Mouse (Mus musculus) ES-E14 (cell line): Measurements from ENCODE around the gene Gm44503. TPM values are rescaled to one million over a fixed set of nuclear protein-coding genes. Genes with fewer than 3 reads are reported as not detected.

Experiments used
- DNase-seq: peaks from one replicate; pipeline ENCODE4 v3.0.0-alpha.2; 2013; ENCODE audit warnings: low read depth, low spot score
- H3K27ac ChIP-seq: 2 replicates; pipeline ENCODE4 v1.5.1; 2012; ENCODE audit warnings: low read depth, mild to moderate bottlenecking, low read length, moderate library complexity, mixed read lengths; ENCODE audit not compliant: poor library complexity, insufficient read depth, severe bottlenecking
- H3K36me3 ChIP-seq: 2 replicates; pipeline ENCODE4 v1.6.1; 2012; ENCODE audit warnings: mild to moderate bottlenecking, low read length, moderate library complexity, mixed read lengths; ENCODE audit not compliant: control insufficient read depth, poor library complexity, insufficient read depth, severe bottlenecking
- H3K4me1 ChIP-seq, 2 experiments: fragments of 150-350 bp in 1 of 2; sonication (generic) in 1 of 2; 2 replicates each; pipeline ENCODE4 v1.6.1; 2012; ENCODE audit warnings: low read length in 2 of 2, mild to moderate bottlenecking in 1 of 2, mixed read lengths in 1 of 2; ENCODE audit not compliant: control insufficient read depth in 2 of 2, insufficient read depth in 2 of 2, poor library complexity in 1 of 2
- H3K4me3 ChIP-seq, 2 experiments: fragments of 150-350 bp in 1 of 2; sonication (generic) in 1 of 2; 2 replicates each; pipeline ENCODE4 v1.5.1; 2012; ENCODE audit warnings: low read length in 2 of 2, low read depth in 1 of 2, mild to moderate bottlenecking in 1 of 2, mixed read lengths in 1 of 2; ENCODE audit not compliant: insufficient read depth in 1 of 2, poor library complexity in 1 of 2, severe bottlenecking in 1 of 2
- H3K9ac ChIP-seq: 2 replicates; pipeline ENCODE4 v1.6.1; 2012; ENCODE audit warnings: low read depth, mild to moderate bottlenecking, low read length, mixed read lengths; ENCODE audit not compliant: poor library complexity, insufficient read depth, severe bottlenecking
- H3K9me3 ChIP-seq: fragments of 150-350 bp; sonication (generic); 2 replicates; pipeline ENCODE4 v1.6.1; 2012; ENCODE audit warnings: low read depth, mild to moderate bottlenecking, low read length; ENCODE audit not compliant: control insufficient read depth, insufficient read depth
- CHD2 ChIP-seq: IDR thresholded peaks from 2 replicates; pipeline ENCODE4 v1.6.1; 2014; ENCODE audit warnings: mild to moderate bottlenecking, low read depth, low read length, inconsistent platforms
- HCFC1 ChIP-seq: IDR thresholded peaks from 2 replicates; pipeline ENCODE4 v1.6.1; 2012; ENCODE audit warnings: low read length, inconsistent platforms, borderline replicate concordance; ENCODE audit not compliant: insufficient read depth
- MAFK ChIP-seq: IDR thresholded peaks from 2 replicates; pipeline ENCODE4 v1.6.1; 2014; ENCODE audit warnings: mild to moderate bottlenecking, low read depth, low read length, inconsistent platforms; ENCODE audit not compliant: insufficient read depth
- ZC3H11A ChIP-seq: IDR thresholded peaks from 2 replicates; pipeline ENCODE4 v1.6.1; 2012; ENCODE audit warnings: low read depth, mild to moderate bottlenecking, inconsistent platforms, low read length, borderline replicate concordance
- ZNF384 ChIP-seq: IDR thresholded peaks from 2 replicates; pipeline ENCODE4 v1.6.1; 2012; ENCODE audit warnings: low read depth, low read length, inconsistent platforms
- in situ Hi-C, 2 experiments: fragments of 600-800 bp; cut with MboI; formaldehyde crosslinking; loops; one replicate each; pipeline ENCODE4 v1.15.1; 2025; ENCODE audit warnings: low sequenced_read_pairs in 2 of 2, inconsistent platforms in 1 of 2; ENCODE audit not compliant: unreplicated experiment in 2 of 2
- total RNA-seq: library from RNA; depleted of rRNA; stranded (reverse); fragments of 300-350 nt; gene quantifications from 2 replicates; pipeline ENCODE4 v1.2.3, GENCODE M21; 2012

The Gm44503 gene
- total RNA-seq, 1 experiment = 0.04 TPM

GRCm38 (mm10) chr9:72954746-72955145, 3.9 kb upstream of the Gm44503 start:
- peak; percentile 54 for DNase-seq
- no peaks in the 10 kb centered on the region for H3K9me3 ChIP-seq
- no peak overlapping the region for H3K27ac ChIP-seq
- no peak overlapping the region for H3K9ac ChIP-seq
- no peaks in the 10 kb centered on the region for H3K36me3 ChIP-seq
- no peaks in the 10 kb centered on the region for H3K4me1 ChIP-seq
- no peak overlapping the region for H3K4me3 ChIP-seq
- in situ Hi-C loops = no loop called here
- no peak for TF ChIP-seq ZC3H11A
- no peak for TF ChIP-seq HCFC1
- TF ChIP-seq CHD2 = no peak
- no peak for TF ChIP-seq MAFK
- no peak for TF ChIP-seq ZNF384

GRCm38 (mm10) chr9:72955546-72955945, 3.1 kb upstream of the Gm44503 start:
- H3K9me3 ChIP-seq = no peaks in the 10 kb centered on the region
- TF ChIP-seq CHD2 (no peak), HCFC1 (no peak), ZNF384 (0 out of 2 replicates have a peak, but pooled peaks have one; percentile 48), ZC3H11A (peak; percentile 36; the same call in 1 of the 2 replicates), MAFK (no peak)
- DNase-seq = peak; percentile 52
- no peaks in the 10 kb centered on the region for H3K36me3 ChIP-seq
- no peak overlapping the region for H3K9ac ChIP-seq
- no peak overlapping the region for H3K27ac ChIP-seq
- in situ Hi-C loops = no loop called here
- H3K4me3 ChIP-seq = no peak overlapping the region
- no peaks in the 10 kb centered on the region for H3K4me1 ChIP-seq

DNA sequence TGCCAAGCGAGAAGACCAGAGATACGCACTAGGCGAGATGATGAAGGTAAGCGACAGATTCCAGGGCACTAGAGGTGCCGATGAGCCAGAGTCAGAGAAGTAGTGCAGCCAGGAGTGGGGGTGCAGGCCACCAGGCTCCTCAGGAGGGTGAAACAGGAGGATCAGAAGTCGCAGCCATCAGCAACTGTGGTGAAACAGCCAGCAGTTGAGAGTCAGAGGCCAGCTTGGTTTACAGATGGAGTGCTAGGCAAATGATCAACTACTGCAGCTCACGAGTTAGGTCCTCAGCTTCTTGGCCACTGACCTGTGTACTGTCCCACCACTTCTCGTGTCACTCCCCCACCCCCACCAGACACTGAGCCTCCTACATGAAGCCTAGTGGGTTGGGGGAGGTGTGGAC, 2.7 kb downstream of the Gm44503 start:
- H3K36me3 ChIP-seq = no peaks in the 10 kb centered on the region
- H3K9me3 ChIP-seq = no peaks in the 10 kb centered on the region
- TF ChIP-seq HCFC1 (no peak), MAFK (no peak), ZC3H11A (no peak), CHD2 (no peak), ZNF384 (no peak)
- in situ Hi-C loops = no loop called here
- DNase-seq = no peak
- peak overlapping the region; percentile 39; the same call in 1 of the 2 replicates for H3K9ac ChIP-seq
- peaks cover 5% of the 10 kb centered on the region in 2 experiments; a peak in 3 of 4 replicates for H3K4me1 ChIP-seq
- no peak overlapping the region for H3K4me3 ChIP-seq
- peak overlapping the region; percentile 36 for H3K27ac ChIP-seq

DNA sequence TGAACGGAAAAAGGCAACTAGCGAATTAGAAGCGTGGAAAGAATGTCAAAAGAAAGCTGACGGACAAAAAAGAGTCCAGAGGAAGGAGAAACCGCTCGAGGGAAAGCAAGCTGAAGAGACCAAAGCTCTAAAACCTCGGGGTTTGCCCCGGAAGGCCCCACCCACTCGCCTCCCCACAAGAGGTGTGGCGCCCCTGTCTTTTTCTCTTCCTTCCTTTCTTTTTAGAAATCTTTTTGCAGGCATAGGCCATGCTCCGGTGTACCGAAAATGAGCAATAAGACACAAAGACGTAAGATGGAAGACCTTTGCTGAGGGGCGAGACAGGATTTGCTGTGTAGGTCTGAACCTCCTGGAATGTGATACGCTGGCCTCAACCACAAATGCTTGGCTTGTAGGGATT, 3.3 kb downstream of the Gm44503 start:
- in situ Hi-C loops = no loop called here
- no peaks in the 10 kb centered on the region for H3K9me3 ChIP-seq
- DNase-seq = no peak
- no peak overlapping the region; the same call in 1 of the 2 replicates for H3K27ac ChIP-seq
- H3K4me1 ChIP-seq = peaks cover 5% of the 10 kb centered on the region in 2 experiments; a peak in 3 of 4 replicates
- TF ChIP-seq HCFC1 (no peak), ZNF384 (no peak), MAFK (no peak), CHD2 (no peak), ZC3H11A (no peak)
- H3K4me3 ChIP-seq = peak overlapping the region; percentile 15 to 32; a peak in 3 of 4 replicates
- peak overlapping the region; percentile 10; the same call in 1 of the 2 replicates for H3K9ac ChIP-seq
- H3K36me3 ChIP-seq = no peaks in the 10 kb centered on the region
